Mouse (Mus musculus) kidney, postnatal 0 days (tissue): ENCODE measurements around the gene Kcnt2. TPM values are rescaled to one million over a fixed set of nuclear protein-coding genes. Genes with fewer than 3 reads are reported as not detected.

Source experiments
- ATAC-seq: fragments of 200-750 bp; cut with Nextera tagmentation; replicated peaks from 2 replicates; pipeline ENCODE4 v1.8.0; 2017; ENCODE audit warnings: low read depth, moderate number of reproducible peaks, moderate TSS enrichment, moderate library complexity; ENCODE audit not compliant: low FRiP score
- DNase-seq: peaks from one replicate; pipeline ENCODE4 v3.0.0-alpha.2; 2016; ENCODE audit warnings: low spot score
- H3K27ac ChIP-seq: fragments of 300-500 bp; sonication (generic); 2 replicates; pipeline ENCODE4 v1.5.1; 2014; ENCODE audit warnings: mild to moderate bottlenecking
- H3K27me3 ChIP-seq: fragments of 300-500 bp; sonication (generic); 2 replicates; pipeline ENCODE4 v1.6.1; 2014; ENCODE audit warnings: low read length, mixed read lengths; ENCODE audit not compliant: insufficient read depth
- H3K36me3 ChIP-seq: fragments of 300-500 bp; sonication (generic); 2 replicates; pipeline ENCODE4 v1.6.1; 2014; ENCODE audit warnings: low read length, mixed read lengths; ENCODE audit not compliant: insufficient read depth
- H3K4me1 ChIP-seq: fragments of 300-500 bp; sonication (generic); replicated peaks from 2 replicates; pipeline ENCODE4 v1.6.1; 2014; ENCODE audit warnings: antibody characterized with exemption, low read length, mixed read lengths; ENCODE audit not compliant: insufficient read depth
- H3K4me2 ChIP-seq: fragments of 300-500 bp; sonication (generic); 2 replicates; pipeline ENCODE4 v1.6.1; 2014; ENCODE audit warnings: mild to moderate bottlenecking, low read length, moderate library complexity, mixed read lengths
- H3K4me3 ChIP-seq: fragments of 300-500 bp; sonication (generic); replicated peaks from 2 replicates; pipeline ENCODE4 v1.5.1; 2014; ENCODE audit warnings: low read depth, low read length
- H3K9ac ChIP-seq: fragments of 300-500 bp; sonication (generic); 2 replicates; pipeline ENCODE4 v1.6.1; 2014; ENCODE audit warnings: low read depth, low read length
- H3K9me3 ChIP-seq: fragments of 300-500 bp; sonication (generic); replicated peaks from 2 replicates; pipeline ENCODE4 v1.6.1; 2016; ENCODE audit warnings: low read length, inconsistent platforms, mixed read lengths
- CTCF ChIP-seq: IDR thresholded peaks from 2 replicates; pipeline ENCODE4 v1.5.1; 2016; ENCODE audit warnings: antibody characterized with exemption, low read depth, mild to moderate bottlenecking, moderate library complexity
- WGBS: fragments of 180-500 bp; shearing (Covaris S2); extraction: QIAGEN DNeasy Blood & Tissue Kit; methylation state at CpG from one replicate; pipeline ENCODE4 v1.1.7; 2014; 5-methylcytosine and 5-hydroxymethylcytosine counted together
- polyA plus RNA-seq: library from polyadenylated mRNA; unstranded; fragments of >200 nt; fragmentation: Nextera tagmentation; extraction: Ambion mirVana; gene quantifications from 2 replicates; pipeline ENCODE4 v1.2.1, GENCODE M21; 2015

Kcnt2 gene
- 2.0 and 2.3 TPM in 2 replicates for polyA plus RNA-seq

DNA sequence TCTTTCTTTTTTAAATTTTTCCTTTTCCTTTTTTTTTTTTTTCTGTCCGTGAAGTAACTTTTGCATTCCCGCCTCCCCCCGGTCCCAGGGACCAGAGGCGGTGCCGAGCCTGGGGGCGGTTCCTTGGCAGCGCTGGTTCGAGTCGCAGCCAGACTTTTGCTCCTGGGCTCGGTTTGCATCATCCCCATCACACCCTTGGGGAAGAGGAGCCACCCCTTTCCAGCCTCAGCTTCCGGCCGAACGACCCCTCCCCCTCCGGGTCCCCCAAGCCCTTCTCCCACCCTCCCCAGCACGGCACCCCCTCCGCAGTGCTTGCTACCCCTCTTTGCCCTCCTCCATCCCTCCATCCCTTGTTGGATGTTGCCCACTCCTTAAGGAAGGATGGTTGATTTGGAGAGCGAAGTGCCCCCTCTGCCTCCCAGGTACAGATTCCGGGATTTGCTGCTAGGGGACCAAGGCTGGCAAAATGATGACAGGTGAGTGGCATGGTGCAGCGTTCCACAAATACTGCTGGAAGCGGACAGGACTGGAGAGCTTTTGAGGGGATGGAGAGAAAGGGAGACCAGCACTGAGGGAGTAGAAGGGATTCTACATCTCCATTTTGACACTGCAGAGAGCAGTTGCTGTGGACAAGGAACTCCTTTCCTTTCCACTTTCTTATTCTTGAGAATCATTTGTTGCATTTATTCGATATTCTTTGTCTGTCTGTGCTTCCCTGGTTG, at the start of gene Kcnt2:
Gene Kcnt2, plus strand, starts transcription at position 283 of the 722 bp plus-strand sequence.
- ATAC-seq = peak; percentile 37
- 1% methylated on average over 21 of the region's 21 CpGs for WGBS
- Histone ChIP-seq H3K9ac (peak within 1 kb of the TSS; percentile 41; the same call in 1 of the 2 replicates), H3K4me1 (no peaks in the 10 kb centered on the region), H3K27me3 (no peaks in the 10 kb centered on the region), H3K4me2 (peak within 1 kb of the TSS; percentile 70), H3K4me3 (peak within 1 kb of the TSS; percentile 41), H3K27ac (no peak within 1 kb of the TSS), H3K9me3 (no peaks in the 10 kb centered on the region), H3K36me3 (no peaks in the 10 kb centered on the region)
- no peak for DNase-seq
- TF ChIP-seq CTCF = no peak

- no peak overlapping the region for H3K9ac ChIP-seq
- no peak overlapping the region for H3K4me2 ChIP-seq
- no peak for TF ChIP-seq CTCF
- no peak for ATAC-seq
- no peak overlapping the region for H3K27ac ChIP-seq
- no peak for DNase-seq
- H3K4me3 ChIP-seq = no peak overlapping the region
- no peaks in the 10 kb centered on the region for H3K27me3 ChIP-seq
- no peaks in the 10 kb centered on the region for H3K9me3 ChIP-seq
- WGBS = 80% methylated on average over 2 of the region's 2 CpGs
- no peaks in the 10 kb centered on the region for H3K36me3 ChIP-seq
- no peaks in the 10 kb centered on the region for H3K4me1 ChIP-seq
These were observed 40.6 kb upstream of the Kcnt2 start for GRCm38 (mm10) chr1:140205329-140205728.

GRCm38 (mm10) chr1:140225221-140225620, 20.7 kb upstream of the Kcnt2 start:
- H3K4me1 ChIP-seq = no peaks in the 10 kb centered on the region
- H3K27ac ChIP-seq = no peak overlapping the region
- H3K9ac ChIP-seq = no peak overlapping the region
- H3K4me3 ChIP-seq = no peak overlapping the region
- no peaks in the 10 kb centered on the region for H3K27me3 ChIP-seq
- TF ChIP-seq CTCF = no peak
- H3K4me2 ChIP-seq = no peak overlapping the region
- H3K36me3 ChIP-seq = no peaks in the 10 kb centered on the region
- ATAC-seq = no peak; the same call in 1 of the 2 replicates
- WGBS = 44% methylated on average over 3 of the region's 3 CpGs
- no peaks in the 10 kb centered on the region for H3K9me3 ChIP-seq
- no peak for DNase-seq

DNA sequence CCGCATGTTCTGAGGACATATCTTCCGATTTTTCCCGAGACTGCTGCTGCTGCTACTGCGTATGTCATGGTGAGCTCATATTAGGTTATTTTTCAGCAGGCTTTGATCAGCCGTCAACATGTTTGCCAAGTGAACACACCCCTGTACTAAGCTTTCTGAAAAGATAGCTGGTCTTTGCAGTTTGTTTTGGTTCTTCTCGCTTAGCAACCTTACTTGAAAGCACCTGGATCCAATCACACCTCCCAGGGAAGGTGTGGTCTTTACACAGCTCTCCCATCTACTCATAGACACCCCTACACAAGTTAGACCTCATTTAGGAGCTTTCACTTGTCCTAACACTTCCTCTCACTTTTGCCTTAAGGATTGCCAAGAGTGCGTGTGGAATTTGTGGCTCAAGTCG, 19.3 kb upstream of the Kcnt2 start:
- ATAC-seq = no peak
- TF ChIP-seq CTCF = no peak

DNA sequence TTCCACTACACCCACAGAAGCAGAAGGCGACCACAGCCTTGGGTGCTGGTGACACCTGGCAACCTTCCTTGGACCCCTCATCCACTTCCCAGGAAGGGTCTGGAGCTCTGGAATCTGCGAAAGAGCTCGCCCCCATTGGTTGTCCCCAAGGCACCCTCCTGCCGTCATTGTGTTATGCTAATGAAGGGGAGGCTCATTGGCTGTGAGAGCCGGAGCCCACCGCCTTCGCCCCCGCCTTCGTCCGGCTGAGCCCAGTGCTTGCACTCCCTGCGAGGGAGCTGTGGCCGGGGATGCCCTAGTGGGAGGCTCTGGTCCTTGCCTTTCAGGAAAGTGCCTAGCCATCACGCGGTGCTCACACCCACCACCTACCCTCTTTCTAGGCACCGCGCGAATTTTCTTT, 493 bp upstream of the Kcnt2 start:
- ATAC-seq (peak; percentile 98), DNase-seq (peak; percentile 91)
- Histone ChIP-seq H3K4me3 (peak overlapping the region; percentile 41), H3K9me3 (no peaks in the 10 kb centered on the region), H3K27ac (no peak overlapping the region), H3K9ac (peak overlapping the region; percentile 41; the same call in 1 of the 2 replicates), H3K4me1 (no peaks in the 10 kb centered on the region), H3K27me3 (no peaks in the 10 kb centered on the region), H3K4me2 (peak overlapping the region; percentile 70), H3K36me3 (no peaks in the 10 kb centered on the region)
- WGBS = 0% methylated on average over 17 of the region's 17 CpGs
- peak; percentile 15; the same call in 1 of the 2 replicates for TF ChIP-seq CTCF

More for the DNA sequence above, 19.3 kb upstream of the Kcnt2 start:
- Histone ChIP-seq H3K36me3 (no peaks in the 10 kb centered on the region), H3K27me3 (no peaks in the 10 kb centered on the region), H3K4me2 (no peak overlapping the region), H3K4me1 (no peaks in the 10 kb centered on the region), H3K9ac (no peak overlapping the region), H3K4me3 (no peak overlapping the region), H3K27ac (no peak overlapping the region), H3K9me3 (no peaks in the 10 kb centered on the region)
- no peak for DNase-seq
- 79% methylated on average over 8 of the region's 8 CpGs for WGBS

GRCm38 (mm10) chr1:140264696-140265095, 18.7 kb downstream of the Kcnt2 start:
- ATAC-seq (no peak), DNase-seq (no peak)
- no peaks in the 10 kb centered on the region for H3K36me3 ChIP-seq
- H3K4me2 ChIP-seq = no peak overlapping the region
- H3K4me1 ChIP-seq = no peaks in the 10 kb centered on the region
- H3K27ac ChIP-seq = no peak overlapping the region
- TF ChIP-seq CTCF = no peak
- no peaks in the 10 kb centered on the region for H3K9me3 ChIP-seq
- WGBS = 64% methylated on average over 3 of the region's 3 CpGs
- no peaks in the 10 kb centered on the region for H3K27me3 ChIP-seq
- no peak overlapping the region for H3K4me3 ChIP-seq
- no peak overlapping the region for H3K9ac ChIP-seq
